In genomic region chr2:16386692-16387091, GRCm38 (mm10) we compare ENCODE assay signal across 29 mouse cellular contexts. TPM values are rescaled to one million over a fixed set of nuclear protein-coding genes. Genes with fewer than 3 reads are reported as not detected.
"Had no signal": no experiment of that assay in that cellular context is flagged by ENCODE, and none has a peak within 500 bp of the region (broad histone marks: within the 10 kb centered on the region; RNA-seq: fewer than 3 reads in every experiment).

No protein-coding gene starts in this region.

- H3K27ac ChIP-seq: embryonic facial prominence, embryonic 10.5 days; embryonic facial prominence, embryonic 12.5 days; embryonic facial prominence, embryonic 13.5 days; embryonic facial prominence, embryonic 15.5 days; forebrain, embryonic 10.5 days; forebrain, embryonic 12.5 days; forebrain, embryonic 13.5 days; forebrain, embryonic 15.5 days; gastrocnemius, adult 2 months; heart, adult 2 months had no signal

- H3K27me3 ChIP-seq: embryonic facial prominence, embryonic 12.5 days; embryonic facial prominence, embryonic 13.5 days; embryonic facial prominence, embryonic 15.5 days; forebrain, embryonic 12.5 days; forebrain, embryonic 13.5 days; forebrain, embryonic 15.5 days had no signal

- H3K4me2 ChIP-seq: embryonic facial prominence, embryonic 12.5 days; embryonic facial prominence, embryonic 13.5 days; embryonic facial prominence, embryonic 15.5 days; forebrain, embryonic 12.5 days; forebrain, embryonic 13.5 days; forebrain, embryonic 15.5 days had no signal

- H3K36me3 ChIP-seq: embryonic facial prominence, embryonic 10.5 days; embryonic facial prominence, embryonic 12.5 days; embryonic facial prominence, embryonic 13.5 days; embryonic facial prominence, embryonic 15.5 days; forebrain, embryonic 10.5 days; forebrain, embryonic 12.5 days; forebrain, embryonic 15.5 days had no signal

- ATAC-seq: forebrain, embryonic 13.5 days; forebrain, embryonic 14.5 days; forebrain, embryonic 15.5 days; forebrain, embryonic 16.5 days; forebrain, postnatal 0 days had no signal

- H3K9me3 ChIP-seq: embryonic facial prominence, embryonic 10.5 days; embryonic facial prominence, embryonic 12.5 days; embryonic facial prominence, embryonic 13.5 days; embryonic facial prominence, embryonic 15.5 days; forebrain, embryonic 10.5 days; forebrain, embryonic 12.5 days; forebrain, embryonic 13.5 days; forebrain, embryonic 15.5 days had no signal

- H3K4me1 ChIP-seq: embryonic facial prominence, embryonic 10.5 days; embryonic facial prominence, embryonic 12.5 days; embryonic facial prominence, embryonic 13.5 days; embryonic facial prominence, embryonic 15.5 days; forebrain, embryonic 10.5 days; forebrain, embryonic 12.5 days; forebrain, embryonic 13.5 days; forebrain, embryonic 15.5 days had no signal

- H3K9ac ChIP-seq: embryonic facial prominence, embryonic 12.5 days; embryonic facial prominence, embryonic 13.5 days; embryonic facial prominence, embryonic 15.5 days; forebrain, embryonic 12.5 days; forebrain, embryonic 13.5 days; forebrain, embryonic 15.5 days; forebrain, postnatal 0 days had no signal

- DNase-seq: cerebellum, adult 2 months; cerebellum, adult 8-10 months; cerebellum, adult 9-10 months; cerebellum, adult 9-11 months; cerebellum, postnatal 10 days; cerebellum, postnatal 14 days; cerebellum, postnatal 25 days; cerebellum, postnatal 36 days; embryo, embryonic 11 days; forebrain, postnatal 0 days; gastrocnemius, adult 2 months; gastrocnemius, postnatal 10 days; gastrocnemius, postnatal 14 days; gastrocnemius, postnatal 25 days; gastrocnemius, postnatal 36 days; heart, adult 11 months; heart, adult 18-20 months; heart, adult 2 months had no signal

- H3K4me3 ChIP-seq: embryonic facial prominence, embryonic 10.5 days; embryonic facial prominence, embryonic 12.5 days; embryonic facial prominence, embryonic 13.5 days; embryonic facial prominence, embryonic 15.5 days; erythroblast, embryonic 14.5 days; forebrain, embryonic 10.5 days; forebrain, embryonic 12.5 days; forebrain, embryonic 13.5 days; forebrain, embryonic 15.5 days; gastrocnemius, adult 2 months; heart, adult 2 months had no signal

RNA-seq across cellular contexts. Expression of gene Plxdc2, which starts 30.6 kb away (rescaled TPM):
- polyA plus RNA-seq: erythroblast, embryonic 14.5 days had no signal
